Mouse (Mus musculus): ENCODE measurements around the gene Manba. TPM values are rescaled to one million over a fixed set of nuclear protein-coding genes. Genes with fewer than 3 reads are reported as not detected.
A peak's percentile ranks its signal among the peaks of the same experiment; 100 is the strongest.

Manba gene
- total and polyA plus RNA-seq, 2 experiments from 2014 or later = 20.6 to 36.0 TPM

GRCm38 (mm10) chr3:135564706-135565105 lies 79.3 kb downstream of the Manba start:
- TF ChIP-seq EP300 (IDR thresholded peaks at IDR 0.05; ENCODE audit: low read depth) (no peak), CTCF (IDR thresholded peaks at IDR 0.05; ENCODE audit: low read depth) (no peak)
- H3K4me1 ChIP-seq (ENCODE audit: control insufficient read depth, insufficient read depth) = peaks cover 10% of the 10 kb centered on the region
- no peak for ATAC-seq (ENCODE audit: insufficient read depth, low read depth)
- H3K4me3 ChIP-seq (ENCODE audit: low read depth, low read length) = no peak overlapping the region
- H3K9me3 ChIP-seq (replicated peaks; ENCODE audit: control insufficient read depth, low read length) = no peaks in the 10 kb centered on the region
- H3K4me2 ChIP-seq (ENCODE audit: low read depth, low read length) = no peak overlapping the region
- no peak overlapping the region for H3K9ac ChIP-seq (replicated peaks; ENCODE audit: low read depth, low read length)
- no peak overlapping the region for H3K27ac ChIP-seq (ENCODE audit: low read depth)
- 92% methylated on average over 9 of the region's 9 CpGs for WGBS
- no peak for DNase-seq (ENCODE audit: low spot score)
- H3K36me3 ChIP-seq (replicated peaks; ENCODE audit: control insufficient read depth, insufficient read depth, low read length) = peaks cover 32% of the 10 kb centered on the region
- H3K27me3 ChIP-seq (ENCODE audit: control insufficient read depth, insufficient read depth, low read length) = no peaks in the 10 kb centered on the region

GRCm38 (mm10) chr3:135565306-135565705 lies 79.9 kb downstream of the Manba start:
- no peak overlapping the region for H3K27ac ChIP-seq (ENCODE audit: low read depth)
- no peak overlapping the region for H3K9ac ChIP-seq (replicated peaks; ENCODE audit: low read depth, low read length)
- H3K4me3 ChIP-seq (ENCODE audit: low read depth, low read length) = no peak overlapping the region
- H3K4me2 ChIP-seq (ENCODE audit: low read depth, low read length) = no peak overlapping the region
- ATAC-seq (ENCODE audit: insufficient read depth, low read depth) = no peak
- 74% methylated on average over 4 of the region's 4 CpGs for WGBS
- H3K36me3 ChIP-seq (replicated peaks; ENCODE audit: control insufficient read depth, insufficient read depth, low read length) = peaks cover 34% of the 10 kb centered on the region
- peaks cover 10% of the 10 kb centered on the region for H3K4me1 ChIP-seq (ENCODE audit: control insufficient read depth, insufficient read depth)
- H3K27me3 ChIP-seq (ENCODE audit: control insufficient read depth, insufficient read depth, low read length) = no peaks in the 10 kb centered on the region
- no peak for DNase-seq (ENCODE audit: low spot score)
- TF ChIP-seq EP300 (IDR thresholded peaks at IDR 0.05; ENCODE audit: low read depth) (no peak), CTCF (IDR thresholded peaks at IDR 0.05; ENCODE audit: low read depth) (no peak)
- no peaks in the 10 kb centered on the region for H3K9me3 ChIP-seq (replicated peaks; ENCODE audit: control insufficient read depth, low read length)

DNA sequence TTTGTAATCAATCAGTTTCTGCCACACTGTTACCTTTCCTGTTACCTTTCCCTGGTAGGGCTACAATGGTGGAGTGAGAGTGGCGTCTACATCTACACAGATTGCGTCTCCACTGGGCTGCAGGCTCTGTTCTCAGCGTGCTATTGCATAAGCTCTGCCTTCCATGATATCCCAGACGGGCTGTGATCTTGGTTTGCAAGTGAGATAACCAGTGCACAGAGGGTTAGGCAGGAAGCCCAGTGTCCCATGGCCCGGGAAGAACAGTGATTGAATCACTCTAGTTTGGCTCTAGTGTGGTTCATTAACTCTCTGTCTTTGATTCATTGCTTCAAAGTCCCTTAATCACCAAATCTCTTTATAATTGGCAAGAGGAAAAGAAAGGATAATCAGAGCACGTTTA lies 82.5 kb downstream of the Manba start:
- Histone ChIP-seq H3K27ac (ENCODE audit: low read depth) (peak overlapping the region; percentile 20), H3K27me3 (ENCODE audit: control insufficient read depth, insufficient read depth, low read length) (no peaks in the 10 kb centered on the region), H3K36me3 (replicated peaks; ENCODE audit: control insufficient read depth, insufficient read depth, low read length) (peaks cover 37% of the 10 kb centered on the region), H3K4me2 (ENCODE audit: low read depth, low read length) (no peak overlapping the region), H3K9me3 (replicated peaks; ENCODE audit: control insufficient read depth, low read length) (no peaks in the 10 kb centered on the region), H3K4me3 (ENCODE audit: low read depth, low read length) (no peak overlapping the region), H3K4me1 (ENCODE audit: control insufficient read depth, insufficient read depth) (peaks cover 10% of the 10 kb centered on the region), H3K9ac (replicated peaks; ENCODE audit: low read depth, low read length) (no peak overlapping the region)
- WGBS = 38% methylated on average over 6 of the region's 6 CpGs
- DNase-seq (ENCODE audit: low spot score) (no peak), ATAC-seq (ENCODE audit: insufficient read depth, low read depth) (no peak)
- no peak for TF ChIP-seq EP300 (IDR thresholded peaks at IDR 0.05; ENCODE audit: low read depth)
- no peak for TF ChIP-seq CTCF (IDR thresholded peaks at IDR 0.05; ENCODE audit: low read depth)

DNA sequence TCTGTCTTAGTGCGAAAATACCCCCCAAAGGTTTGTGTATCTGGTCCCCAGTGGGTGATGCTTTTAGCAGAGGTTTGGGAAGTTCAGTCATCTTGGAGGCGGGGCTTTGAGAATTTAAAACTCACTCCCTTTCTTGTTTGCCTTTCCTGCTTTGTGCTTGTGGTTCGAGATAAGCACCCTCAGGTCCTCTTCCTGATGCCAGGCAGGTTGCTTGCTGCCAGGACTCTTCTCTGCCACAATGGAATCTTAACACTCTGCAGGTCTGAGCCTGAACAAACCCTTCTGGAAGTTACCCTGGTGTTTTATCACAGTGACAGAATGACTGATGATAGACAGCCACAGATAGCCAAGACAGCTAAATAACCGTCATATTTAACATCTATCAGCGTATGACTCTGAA lies 83.2 kb downstream of the Manba start:
- Histone ChIP-seq H3K4me2 (ENCODE audit: low read depth, low read length) (no peak overlapping the region), H3K4me3 (ENCODE audit: low read depth, low read length) (no peak overlapping the region), H3K27ac (ENCODE audit: low read depth) (no peak overlapping the region), H3K4me1 (ENCODE audit: control insufficient read depth, insufficient read depth) (peaks cover 10% of the 10 kb centered on the region), H3K36me3 (replicated peaks; ENCODE audit: control insufficient read depth, insufficient read depth, low read length) (peaks cover 30% of the 10 kb centered on the region), H3K9ac (replicated peaks; ENCODE audit: low read depth, low read length) (no peak overlapping the region), H3K27me3 (ENCODE audit: control insufficient read depth, insufficient read depth, low read length) (no peaks in the 10 kb centered on the region), H3K9me3 (replicated peaks; ENCODE audit: control insufficient read depth, low read length) (no peaks in the 10 kb centered on the region)
- TF ChIP-seq CTCF (IDR thresholded peaks at IDR 0.05; ENCODE audit: low read depth) = no peak
- TF ChIP-seq EP300 (IDR thresholded peaks at IDR 0.05; ENCODE audit: low read depth) = no peak
- ATAC-seq (ENCODE audit: insufficient read depth, low read depth) (no peak), DNase-seq (ENCODE audit: low spot score) (no peak)
- WGBS = 38% methylated on average over 5 of the region's 5 CpGs

GRCm38 (mm10) chr3:135571540-135571939 lies 86.1 kb downstream of the Manba start:
- WGBS = 71% methylated on average over 13 of the region's 13 CpGs
- Histone ChIP-seq H3K4me3 (ENCODE audit: low read depth, low read length) (no peak overlapping the region), H3K36me3 (replicated peaks; ENCODE audit: control insufficient read depth, insufficient read depth, low read length) (peaks cover 22% of the 10 kb centered on the region), H3K9me3 (replicated peaks; ENCODE audit: control insufficient read depth, low read length) (no peaks in the 10 kb centered on the region), H3K4me1 (ENCODE audit: control insufficient read depth, insufficient read depth) (peaks cover 19% of the 10 kb centered on the region), H3K27ac (ENCODE audit: low read depth) (no peak overlapping the region), H3K27me3 (ENCODE audit: control insufficient read depth, insufficient read depth, low read length) (no peaks in the 10 kb centered on the region), H3K9ac (replicated peaks; ENCODE audit: low read depth, low read length) (no peak overlapping the region), H3K4me2 (ENCODE audit: low read depth, low read length) (no peak overlapping the region)
- no peak for TF ChIP-seq EP300 (IDR thresholded peaks at IDR 0.05; ENCODE audit: low read depth)
- no peak for ATAC-seq (ENCODE audit: insufficient read depth, low read depth)
- no peak for DNase-seq (ENCODE audit: low spot score)

DNA sequence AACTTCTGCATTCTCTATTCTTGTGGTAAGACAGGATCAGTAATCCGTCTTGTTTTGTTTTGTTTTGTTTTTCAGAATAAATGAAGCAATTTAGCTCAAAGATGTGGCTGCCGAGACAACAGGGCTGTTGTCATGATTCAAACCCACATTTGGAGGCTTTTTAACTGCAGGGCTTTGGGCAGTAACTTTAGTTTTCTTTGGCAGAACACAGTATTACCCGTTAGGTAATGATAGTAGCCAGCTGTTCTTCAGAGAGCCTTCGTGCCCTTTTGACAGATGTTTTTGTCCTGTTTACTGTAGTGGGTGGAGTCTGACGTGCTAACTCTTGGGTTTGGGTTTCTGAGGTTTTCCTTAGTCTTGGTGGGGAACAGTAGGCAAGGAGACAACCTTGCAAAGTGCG lies 87.6 kb downstream of the Manba start:
- H3K27me3 ChIP-seq (ENCODE audit: control insufficient read depth, insufficient read depth, low read length) = no peaks in the 10 kb centered on the region
- H3K4me1 ChIP-seq (ENCODE audit: control insufficient read depth, insufficient read depth) = peaks cover 16% of the 10 kb centered on the region; the same call in 1 of the 2 replicates
- no peak overlapping the region for H3K9ac ChIP-seq (replicated peaks; ENCODE audit: low read depth, low read length)
- 52% methylated on average over 6 of the region's 6 CpGs for WGBS
- no peaks in the 10 kb centered on the region for H3K9me3 ChIP-seq (replicated peaks; ENCODE audit: control insufficient read depth, low read length)
- no peak for TF ChIP-seq CTCF (IDR thresholded peaks at IDR 0.05; ENCODE audit: low read depth)
- no peak for TF ChIP-seq EP300 (IDR thresholded peaks at IDR 0.05; ENCODE audit: low read depth)
- peak overlapping the region; percentile 48; the same call in 1 of the 2 replicates for H3K27ac ChIP-seq (ENCODE audit: low read depth)
- no peak for DNase-seq (ENCODE audit: low spot score)
- no peak overlapping the region for H3K4me3 ChIP-seq (ENCODE audit: low read depth, low read length)
- no peak overlapping the region for H3K4me2 ChIP-seq (ENCODE audit: low read depth, low read length)
- H3K36me3 ChIP-seq (replicated peaks; ENCODE audit: control insufficient read depth, insufficient read depth, low read length) = peaks cover 14% of the 10 kb centered on the region
- ATAC-seq (ENCODE audit: insufficient read depth, low read depth) = peak; percentile 33; the same call in 1 of the 2 replicates

Measured in heart, postnatal 0 days (tissue).